Mouse (Mus musculus) frontal cortex, postnatal 36 days (tissue): ENCODE measurements around the gene Gdpgp1.

Source experiments
- DNase-seq, 2 experiments: peaks; one replicate each; pipeline ENCODE4 v3.0.0; 2022; ENCODE audit warnings: low spot score in 2 of 2

Gene Gdpgp1

DNA sequence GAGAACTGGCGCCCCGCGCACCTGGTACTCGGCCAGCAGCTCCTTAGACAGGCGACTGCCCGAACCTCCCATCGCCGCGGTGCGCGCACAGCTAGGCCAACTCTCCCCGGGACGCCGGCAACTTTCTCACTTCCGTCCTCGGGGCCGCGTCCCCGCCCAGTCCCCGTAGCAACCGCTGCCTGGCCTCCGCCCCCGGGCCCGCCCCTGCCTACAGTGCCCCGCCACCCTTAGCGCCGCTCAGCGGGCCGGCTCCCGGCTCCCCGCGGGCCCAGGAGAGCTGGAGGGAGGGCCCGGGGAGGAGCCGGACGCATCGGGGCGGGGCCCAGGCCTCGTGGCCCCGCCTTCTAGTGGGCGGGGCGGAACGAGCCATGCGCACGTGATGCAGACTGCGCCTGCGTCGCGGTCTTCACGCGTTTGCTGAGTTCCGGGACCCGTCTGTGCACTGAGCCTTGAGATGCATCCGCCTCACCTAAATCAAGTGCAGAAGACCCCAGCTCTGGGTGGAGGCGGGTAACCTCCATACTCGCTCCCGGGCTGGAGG lies at the start of gene Gdpgp1, which contains the start of gene Cib1:
Gene Gdpgp1, plus strand, starts transcription at position 377 of the 541 bp plus-strand sequence.
Gene Cib1, minus strand, starts transcription at position 325 of the 541 bp plus-strand sequence.
- peak; percentile 90 to 95 for DNase-seq

DNA sequence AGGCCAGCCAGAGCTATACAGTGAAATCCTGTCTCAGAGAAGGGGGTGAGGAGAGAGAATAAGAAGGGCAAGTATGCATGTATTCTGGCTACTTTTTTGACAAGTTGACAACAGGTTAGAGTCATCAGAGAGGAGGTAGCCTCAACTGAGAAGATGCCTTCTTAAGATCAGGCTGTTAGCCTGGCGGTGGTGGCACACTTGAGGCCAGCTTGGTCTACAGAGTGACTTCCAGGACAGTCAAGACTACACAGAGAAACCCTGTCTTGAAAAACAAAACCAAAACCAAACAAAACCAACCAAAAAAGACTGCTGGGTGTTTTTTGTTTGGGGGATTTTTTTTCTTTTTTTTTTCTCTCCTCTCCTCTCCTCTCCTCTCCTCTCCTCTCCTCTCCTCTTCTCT lies 49.2 kb upstream of the Gdpgp1 start:
- DNase-seq = no peak

DNA sequence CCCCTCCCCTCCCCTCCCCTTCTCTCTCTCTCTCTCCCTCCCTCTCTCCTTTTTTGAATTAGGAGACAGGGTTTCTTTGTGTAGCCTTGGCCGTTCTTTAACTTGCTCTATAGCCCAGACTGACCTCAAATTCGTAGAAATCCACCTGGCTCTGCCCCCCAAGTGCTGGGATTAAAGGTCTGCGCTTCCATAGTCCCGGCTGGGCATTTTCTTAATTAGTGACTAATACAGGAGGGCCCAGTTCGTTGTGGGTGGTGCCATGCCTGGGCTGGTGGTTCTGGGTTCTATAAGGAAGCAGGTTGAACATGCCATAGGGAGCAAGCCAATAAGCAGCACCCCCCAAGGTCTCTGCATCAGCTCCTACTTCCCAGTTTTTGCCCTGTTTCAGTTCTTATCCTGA lies 48.7 kb upstream of the Gdpgp1 start:
- no peak for DNase-seq

DNA sequence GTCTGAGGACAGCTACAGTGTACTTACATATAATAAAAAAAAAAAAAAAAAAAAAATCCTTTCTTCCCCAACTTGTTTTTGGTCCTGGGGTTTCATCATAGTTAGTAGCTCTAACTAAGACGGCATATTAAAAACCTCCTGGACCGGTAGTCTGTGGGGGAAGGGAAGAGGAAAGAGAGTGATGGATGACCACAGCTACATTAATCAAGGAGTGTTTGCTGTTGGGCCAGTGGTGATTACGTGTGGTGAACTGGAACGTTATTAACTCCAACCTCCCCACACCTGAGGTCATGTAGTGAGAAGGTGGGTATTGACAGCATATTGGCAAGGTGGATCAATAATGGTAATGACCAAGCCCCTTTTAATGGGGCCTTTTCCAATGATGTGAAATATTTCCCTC lies 48.1 kb upstream of the Gdpgp1 start:
- DNase-seq = no peak

DNA sequence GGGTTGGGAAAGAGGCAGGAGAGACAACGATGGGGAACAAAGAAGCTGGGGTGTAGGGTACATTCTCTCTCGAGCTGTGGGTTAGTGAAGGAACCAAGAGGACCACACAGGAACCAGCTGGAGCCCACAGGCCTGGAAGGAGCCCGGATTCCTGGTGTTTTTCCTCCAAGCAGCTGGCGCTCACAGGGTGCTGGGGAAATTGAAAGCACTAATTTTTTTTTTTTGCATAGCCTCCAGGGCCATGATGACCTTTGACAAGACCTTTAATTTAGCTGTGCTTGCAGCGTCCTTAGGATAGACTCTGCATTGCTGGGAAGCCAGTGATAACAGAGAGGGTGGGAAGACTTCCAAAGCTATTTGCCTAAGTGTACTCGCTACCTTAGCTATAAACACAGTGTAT lies 47.7 kb upstream of the Gdpgp1 start:
- no peak for DNase-seq

DNA sequence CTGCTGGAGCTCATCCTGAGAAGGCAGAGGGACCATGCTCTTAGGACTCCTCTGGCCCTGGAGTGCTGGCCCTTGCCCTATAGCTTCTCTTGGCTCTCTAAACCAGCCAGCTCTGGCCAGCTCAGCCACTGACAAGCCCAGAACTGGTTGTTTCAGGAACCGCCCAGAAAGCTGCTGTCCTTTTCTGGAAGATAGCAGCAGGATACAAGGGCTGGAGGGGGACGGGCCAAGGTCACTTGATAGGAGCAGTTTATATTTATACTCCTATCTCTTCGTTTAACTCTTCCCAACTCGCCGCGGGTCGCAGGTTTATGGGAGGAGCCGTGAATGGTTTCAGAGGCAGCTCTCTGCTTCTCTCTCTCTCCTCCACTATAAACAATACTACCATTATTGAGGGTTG lies 46.6 kb upstream of the Gdpgp1 start:
- DNase-seq = no peak

DNA sequence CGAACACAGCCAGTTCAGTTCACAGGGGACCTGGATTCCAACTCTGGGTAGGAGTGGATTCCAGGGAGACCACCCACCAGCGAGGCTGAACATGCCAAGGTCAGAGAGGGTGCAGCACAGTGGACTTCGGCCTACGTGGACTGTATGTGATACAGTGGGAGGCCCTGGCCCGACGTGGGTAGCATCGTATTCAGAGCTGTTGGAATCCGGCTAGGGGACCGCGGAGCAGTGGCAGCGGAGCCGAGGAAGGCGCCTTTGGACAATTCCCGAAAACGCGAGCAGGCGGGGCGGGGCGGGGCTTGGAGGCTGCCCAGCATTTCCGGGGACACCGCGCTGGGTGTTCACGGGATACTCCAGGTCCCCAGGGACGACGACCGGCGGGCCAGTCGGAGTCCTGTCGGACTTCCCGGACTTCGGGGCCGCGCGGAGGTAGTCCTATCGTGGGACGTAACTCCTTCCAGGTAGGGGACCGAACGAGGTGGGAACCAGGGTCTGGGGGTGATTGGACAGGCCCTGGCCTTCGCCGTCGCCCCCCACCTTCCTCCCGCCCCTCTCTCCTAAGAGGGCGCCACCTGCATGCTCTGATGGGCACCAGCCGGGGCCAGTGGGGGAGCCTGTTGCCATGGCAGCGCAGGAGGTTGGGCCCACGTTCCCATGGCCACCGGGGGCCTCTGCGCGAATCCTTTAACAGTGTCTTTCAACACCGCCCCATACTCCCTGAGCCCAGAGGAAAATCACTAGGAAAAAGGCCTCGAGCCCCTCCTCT lies 46.0 kb upstream of the Gdpgp1 start, which contains the start of gene Sema4b:
Gene Sema4b, plus strand, starts transcription at position 311 of the 766 bp plus-strand sequence.
- peak; percentile 89 to 96 for DNase-seq

DNA sequence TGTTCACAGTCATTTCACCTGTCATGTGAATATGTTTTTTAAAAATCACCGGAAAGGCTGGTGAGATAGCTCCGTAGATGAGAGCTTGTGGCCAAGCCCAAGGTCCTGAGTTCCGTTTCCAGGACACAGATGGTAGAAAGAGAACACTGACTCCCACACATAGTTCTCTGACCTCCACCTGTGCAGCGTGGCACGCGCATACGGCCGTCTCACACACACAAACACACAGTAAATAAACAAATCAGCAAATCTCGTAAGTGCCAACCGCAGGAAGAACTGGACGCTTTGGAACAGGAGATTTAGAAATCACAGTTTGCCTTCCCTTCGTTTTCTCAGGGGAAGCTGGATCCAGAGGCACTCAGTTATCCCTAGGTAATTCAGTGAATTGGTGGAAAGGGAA lies 45.2 kb upstream of the Gdpgp1 start:
- no peak for DNase-seq

DNA sequence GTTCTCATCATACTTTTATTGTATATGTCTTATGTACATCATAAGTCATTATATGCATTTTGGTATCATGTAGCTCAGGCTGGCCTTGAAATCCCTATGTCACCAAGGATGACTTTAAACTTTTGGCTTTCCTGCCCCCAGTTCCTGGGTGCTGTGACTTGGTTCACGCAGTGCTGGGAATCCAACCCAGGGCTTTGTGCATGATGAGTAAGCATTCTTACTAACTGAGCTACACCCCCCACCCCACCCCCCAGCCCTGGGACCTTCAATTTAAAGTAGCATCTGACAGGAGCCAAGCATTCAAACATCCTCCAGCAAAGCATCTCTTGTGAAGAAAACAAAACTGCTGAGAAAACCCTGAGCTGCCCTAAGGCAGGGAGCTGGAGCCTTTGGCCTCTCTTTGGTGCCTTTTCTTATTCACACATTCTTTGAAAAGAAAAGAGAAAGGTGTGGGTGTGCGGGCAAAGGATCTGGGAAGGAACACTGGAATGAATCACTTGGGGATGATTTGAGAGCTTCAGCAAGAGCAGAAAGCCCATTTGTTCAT lies 44.0 kb upstream of the Gdpgp1 start:
- no peak for DNase-seq

DNA sequence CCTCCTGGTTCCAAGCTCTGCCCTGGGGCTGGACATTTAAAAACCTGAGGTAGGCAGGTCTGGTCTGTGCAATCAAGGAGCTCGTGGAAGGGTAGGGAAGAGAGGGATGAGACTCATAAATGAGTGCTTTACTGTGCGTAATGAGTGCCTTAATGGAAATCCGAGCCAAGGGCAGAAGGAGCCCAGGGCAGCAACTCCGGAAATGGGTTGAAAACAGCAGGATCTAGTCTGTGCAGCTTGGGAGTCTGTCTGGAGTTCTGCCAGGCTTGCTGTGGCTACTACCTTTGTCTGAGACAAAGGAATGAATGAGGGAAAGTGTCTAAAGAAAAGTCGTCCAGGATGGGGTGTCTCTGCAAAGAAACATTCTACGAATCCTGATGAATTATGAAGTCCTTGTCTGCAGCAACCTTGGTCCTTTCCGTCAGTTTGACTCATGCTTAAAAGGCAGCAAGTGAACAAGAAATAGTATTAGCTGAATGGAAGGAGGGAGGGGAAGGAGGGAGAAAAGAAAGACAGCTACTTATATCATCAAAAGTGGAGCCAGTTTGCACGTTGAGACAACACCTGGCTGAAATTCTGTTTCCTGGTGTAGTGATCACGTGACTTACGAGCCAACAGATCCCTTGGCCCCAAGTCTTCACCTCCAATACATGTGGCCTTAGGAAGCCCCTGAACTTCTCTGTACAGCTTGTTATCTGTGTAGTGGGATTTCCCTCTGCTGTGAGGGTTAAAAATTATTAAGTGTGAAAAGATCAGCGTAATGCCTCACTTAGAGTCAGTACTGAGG lies 43.3 kb upstream of the Gdpgp1 start:
- no peak for DNase-seq

DNA sequence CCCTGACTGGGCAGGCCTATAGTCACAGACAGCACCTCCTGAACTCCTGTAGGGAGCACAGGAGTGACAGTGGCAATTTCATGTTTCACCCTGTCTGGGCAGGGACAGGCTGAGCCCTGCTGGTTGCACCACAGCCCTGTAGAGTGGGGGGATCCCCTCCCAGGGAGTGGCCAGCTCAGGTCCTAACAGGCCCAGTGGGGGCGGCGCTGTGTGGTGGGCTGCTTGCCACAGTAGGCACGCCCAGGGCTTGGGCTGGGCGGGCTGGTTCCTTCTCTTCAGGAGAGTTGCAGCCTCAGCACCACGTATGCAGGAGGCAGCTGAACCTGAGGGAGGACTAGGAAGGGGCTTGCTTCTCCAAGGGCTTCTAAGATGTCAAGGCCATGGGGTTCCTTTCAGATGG lies 41.2 kb upstream of the Gdpgp1 start:
- DNase-seq = no peak

DNA sequence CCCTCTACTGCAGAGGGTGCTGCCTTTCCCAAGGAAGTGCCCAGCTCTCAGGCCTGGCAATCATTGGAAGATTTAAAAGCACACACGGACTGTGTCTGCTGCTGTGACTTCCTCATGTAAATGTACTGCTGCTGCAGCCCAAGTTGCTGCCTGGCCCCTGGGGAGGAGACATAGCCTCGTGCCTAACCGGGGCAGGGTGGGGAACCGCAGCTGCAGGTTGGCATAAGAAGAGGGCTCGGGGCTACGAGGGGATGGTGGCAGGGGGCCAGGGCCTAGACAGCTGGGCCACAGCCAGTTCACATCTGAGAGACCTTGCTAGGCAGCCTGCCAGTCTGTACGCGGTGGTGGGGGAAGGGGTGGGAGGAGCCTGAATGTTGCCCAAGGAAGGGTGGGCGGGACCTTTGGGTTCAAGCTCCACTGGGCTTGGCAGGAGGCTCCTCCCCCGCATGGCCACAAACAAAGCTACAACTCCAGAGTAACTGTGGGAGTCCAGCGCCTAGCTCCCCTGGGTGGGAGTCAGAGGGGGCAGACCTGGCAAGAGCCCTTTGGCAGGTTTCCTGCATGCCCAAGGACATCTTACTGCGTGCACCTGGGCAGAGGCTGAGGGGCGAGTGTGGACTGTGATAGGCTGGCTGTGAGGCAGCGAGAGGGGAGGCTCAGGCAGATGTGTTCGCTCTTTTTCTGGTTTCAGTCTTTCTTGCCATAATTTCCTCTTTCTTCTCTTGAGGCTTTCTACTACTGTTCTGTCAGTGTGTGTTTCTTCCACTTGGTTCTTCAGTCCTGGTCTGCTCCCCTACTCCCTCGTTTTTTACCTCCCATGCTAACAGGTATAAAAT lies 40.2 kb upstream of the Gdpgp1 start:
- DNase-seq = peak in 1 of 2 experiments; percentile 47

DNA sequence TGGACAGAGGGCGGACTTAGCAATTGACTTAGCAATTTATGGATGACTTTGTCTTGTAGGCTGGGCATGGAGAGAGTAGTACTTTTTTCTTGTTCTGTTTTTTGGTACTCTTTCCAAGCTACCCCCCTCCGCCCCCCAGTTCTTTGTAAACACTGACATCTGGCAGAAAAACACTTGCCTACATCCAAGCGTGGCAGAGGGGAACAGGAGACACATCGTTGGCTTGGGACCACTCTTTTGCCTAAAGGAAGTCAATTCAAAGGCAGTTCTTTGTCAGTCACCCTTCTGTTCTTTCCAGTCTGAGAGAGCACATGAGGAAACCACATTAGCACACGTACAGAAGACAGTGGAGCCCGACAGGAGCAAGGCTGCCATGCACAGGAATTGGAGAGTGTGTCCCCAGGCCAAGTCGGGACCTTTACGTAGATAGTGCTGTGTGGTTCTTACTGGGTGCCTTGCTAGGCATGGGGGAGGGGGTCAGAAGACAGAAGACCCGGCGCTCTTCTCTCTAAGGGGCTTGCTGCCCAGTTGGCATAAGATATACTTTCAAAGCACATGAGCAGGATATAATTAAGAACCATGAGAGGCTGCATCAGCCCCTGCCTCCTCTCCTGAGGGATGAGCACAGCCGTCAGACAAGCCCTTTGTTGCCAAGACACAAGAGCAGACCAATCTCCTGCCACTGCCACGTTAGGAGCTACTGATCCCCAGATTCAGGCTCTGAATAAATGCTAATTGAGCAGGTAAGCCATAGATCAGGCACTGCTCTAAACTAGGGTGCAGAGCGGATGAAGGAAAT lies 38.5 kb upstream of the Gdpgp1 start:
- DNase-seq = no peak

DNA sequence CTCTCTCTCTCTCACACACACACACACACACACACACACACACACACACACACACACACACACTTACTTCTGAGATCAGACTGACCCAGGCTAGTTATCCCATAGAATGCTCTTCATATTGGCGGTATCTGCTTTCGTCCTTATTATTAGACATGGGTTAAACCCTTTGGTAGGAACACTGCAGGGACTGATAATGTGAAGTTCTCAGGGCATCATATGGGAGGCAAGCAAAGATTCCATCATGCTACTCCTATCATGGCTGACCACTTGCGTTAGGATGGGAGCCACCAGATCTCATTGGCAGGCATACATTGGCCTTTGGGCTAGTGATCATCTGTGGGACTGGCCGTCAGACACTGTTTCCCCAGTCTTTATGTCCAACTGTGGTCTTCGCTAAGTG lies 37.5 kb upstream of the Gdpgp1 start:
- DNase-seq = no peak

DNA sequence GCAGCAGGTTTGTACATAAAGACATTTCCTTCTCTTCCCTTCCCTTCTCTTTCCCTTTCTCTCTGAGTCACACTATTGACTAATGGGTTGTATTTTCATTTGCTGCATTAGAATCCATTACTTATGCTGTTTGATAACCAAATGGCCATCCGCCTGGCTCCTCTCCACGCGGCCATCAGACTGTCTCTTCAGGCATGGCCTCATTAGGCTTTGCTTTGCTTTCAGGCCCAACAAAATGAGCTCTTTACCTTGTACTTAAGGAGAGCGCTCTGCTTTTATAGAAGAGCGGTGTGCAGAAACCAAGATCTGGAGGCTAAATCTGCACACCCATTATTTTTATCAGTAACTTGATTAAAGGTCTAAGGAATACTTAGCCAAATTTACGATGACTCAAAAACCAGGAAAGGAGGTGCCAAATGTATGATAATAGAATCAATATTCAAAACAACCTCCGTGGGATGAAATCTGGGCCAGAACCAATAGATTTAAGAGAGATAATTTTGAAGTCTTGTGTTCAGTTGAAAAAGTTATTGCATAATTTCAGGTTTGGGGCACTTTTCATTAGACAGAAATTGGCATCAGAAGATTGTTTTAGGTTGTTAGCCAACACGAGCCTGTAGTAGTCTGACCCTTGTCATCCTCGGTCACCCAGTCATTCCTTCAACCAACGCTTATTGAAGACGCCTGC lies 36.9 kb upstream of the Gdpgp1 start:
- DNase-seq = no peak

DNA sequence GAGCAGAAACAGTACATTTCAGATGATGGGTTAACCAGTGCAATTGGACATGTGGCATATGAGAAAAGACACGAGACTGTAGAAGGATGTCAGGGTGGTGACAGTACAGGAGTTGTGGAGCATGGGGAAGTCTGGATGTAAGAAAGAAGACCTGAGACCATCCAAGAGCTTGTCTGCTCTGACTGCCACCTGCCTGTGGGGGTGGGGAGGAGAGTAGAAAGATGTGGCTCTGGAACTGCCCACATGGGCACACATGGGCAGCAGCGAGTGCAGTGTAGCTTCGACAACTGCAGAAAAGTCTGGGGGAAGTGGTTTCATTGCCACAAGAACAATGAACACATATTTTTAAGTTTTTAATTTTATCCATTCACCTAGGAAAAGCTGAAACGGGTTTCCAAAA lies 35.3 kb upstream of the Gdpgp1 start:
- no peak for DNase-seq

DNA sequence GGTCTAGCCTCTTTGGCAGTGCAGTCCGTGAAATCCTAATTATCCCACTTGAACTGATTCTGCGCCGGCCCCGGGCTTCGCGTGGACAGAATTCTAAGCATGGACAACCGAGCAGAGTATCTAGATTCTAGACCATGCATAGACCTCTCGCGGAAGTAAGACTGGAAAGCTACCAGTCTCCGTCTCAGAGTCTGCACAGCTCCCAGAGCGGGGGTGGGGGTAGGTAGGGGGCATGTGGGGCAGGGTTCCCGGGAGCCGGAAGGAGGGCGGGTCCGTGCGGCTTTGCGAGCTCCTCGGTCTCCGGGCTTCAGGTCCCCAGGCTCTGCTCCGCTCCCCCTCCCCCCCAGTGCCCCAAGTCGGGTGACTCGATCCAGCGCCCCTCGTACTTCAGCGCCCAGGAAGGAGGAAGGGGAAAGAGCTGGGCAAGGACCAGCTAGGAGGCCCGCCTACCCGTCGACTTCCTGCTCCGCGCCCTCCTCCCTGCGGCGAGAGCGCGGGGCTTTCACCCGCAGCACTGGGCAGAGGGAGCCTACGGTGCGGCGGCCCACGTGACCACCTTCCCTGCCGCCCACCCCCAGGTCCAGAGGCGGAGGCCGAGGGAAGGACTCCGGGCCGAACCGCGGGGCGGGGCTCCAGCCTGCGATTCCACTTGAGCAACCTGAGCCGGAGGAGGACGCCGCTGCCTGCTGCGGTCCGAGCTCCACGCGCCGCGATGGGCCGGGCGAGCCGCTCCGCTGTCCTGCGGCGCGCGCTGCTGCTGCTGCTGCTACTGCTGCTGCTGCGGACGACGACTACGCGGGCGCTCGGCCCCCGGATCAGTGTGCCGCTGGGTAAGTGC lies 34.5 kb upstream of the Gdpgp1 start:
- peak; percentile 82 to 83 for DNase-seq

DNA sequence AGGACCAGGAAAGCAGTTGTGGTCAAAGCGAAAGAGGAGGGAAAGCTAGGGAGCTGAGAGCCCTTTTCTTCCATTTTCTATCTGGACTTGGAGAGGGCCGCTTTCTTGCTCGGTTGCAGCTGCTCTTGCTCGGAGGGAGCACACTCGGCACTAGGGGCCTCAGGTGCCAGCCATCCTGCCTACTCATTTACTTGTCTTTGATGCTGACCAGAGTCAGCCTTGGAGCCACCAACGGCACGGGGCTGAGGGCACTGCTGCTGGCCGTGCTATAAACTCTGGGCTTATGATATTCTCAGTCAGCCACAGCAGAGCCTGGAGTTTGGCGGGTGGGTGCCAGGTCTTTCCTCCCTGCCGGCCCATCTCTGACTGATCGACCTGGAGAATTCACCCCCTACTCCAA lies 33.8 kb upstream of the Gdpgp1 start:
- no peak for DNase-seq

DNA sequence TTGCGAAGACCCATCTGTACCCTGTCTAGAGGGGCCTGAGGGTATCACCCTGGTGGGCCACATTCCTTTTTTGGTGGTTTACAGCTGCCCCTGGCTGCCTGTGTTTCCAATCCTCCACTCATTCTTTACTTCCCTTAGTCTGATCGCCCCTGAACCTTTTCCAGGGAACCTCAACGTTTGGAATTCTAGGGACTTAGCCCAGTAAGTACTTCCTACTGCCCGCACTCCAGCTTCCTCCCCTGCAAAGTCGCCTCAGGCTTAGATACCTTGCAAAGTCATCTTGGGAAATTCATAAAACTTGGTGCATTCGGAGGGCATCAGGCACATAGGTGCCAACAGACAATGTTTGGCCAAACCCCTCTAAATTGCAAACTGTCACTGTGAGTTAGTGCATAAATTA lies 33.4 kb upstream of the Gdpgp1 start:
- DNase-seq = no peak
